Mouse (Mus musculus) erythroblast, adult 5-6 weeks (primary cell): ENCODE data around the gene Abhd17a. TPM values are rescaled to one million over a fixed set of nuclear protein-coding genes. Genes with fewer than 3 reads are reported as not detected.
A peak's percentile ranks its signal among the peaks of the same experiment; 100 is the strongest.

ENCODE experiments used
- ATAC-seq: replicated peaks from 2 replicates; pipeline ENCODE4 v1.8.0; 2016; ENCODE audit warnings: moderate number of reproducible peaks, mild to moderate bottlenecking, moderate TSS enrichment, inconsistent platforms; ENCODE audit not compliant: poor library complexity, low FRiP score, severe bottlenecking
- total RNA-seq, 2 experiments: library from RNA; stranded (forward) in 1 of 2; stranded (reverse) in 1 of 2; fragments of 150-400 nt in 1 of 2; fragments of 200-764, 138-1000 nt in 1 of 2; gene quantifications; 2 replicates each; pipeline versions ENCODE4 v1.2.3 to v1.2.4; 2015 to 2017; ENCODE audit warnings: low replicate concordance in 2 of 2

Gene Abhd17a
- total RNA-seq (2015; ENCODE audit: low replicate concordance): 23.6 and 66.1 TPM in 2 replicates
- total RNA-seq (2017; ENCODE audit: low replicate concordance): 2.0 and 7.7 TPM in 2 replicates

DNA sequence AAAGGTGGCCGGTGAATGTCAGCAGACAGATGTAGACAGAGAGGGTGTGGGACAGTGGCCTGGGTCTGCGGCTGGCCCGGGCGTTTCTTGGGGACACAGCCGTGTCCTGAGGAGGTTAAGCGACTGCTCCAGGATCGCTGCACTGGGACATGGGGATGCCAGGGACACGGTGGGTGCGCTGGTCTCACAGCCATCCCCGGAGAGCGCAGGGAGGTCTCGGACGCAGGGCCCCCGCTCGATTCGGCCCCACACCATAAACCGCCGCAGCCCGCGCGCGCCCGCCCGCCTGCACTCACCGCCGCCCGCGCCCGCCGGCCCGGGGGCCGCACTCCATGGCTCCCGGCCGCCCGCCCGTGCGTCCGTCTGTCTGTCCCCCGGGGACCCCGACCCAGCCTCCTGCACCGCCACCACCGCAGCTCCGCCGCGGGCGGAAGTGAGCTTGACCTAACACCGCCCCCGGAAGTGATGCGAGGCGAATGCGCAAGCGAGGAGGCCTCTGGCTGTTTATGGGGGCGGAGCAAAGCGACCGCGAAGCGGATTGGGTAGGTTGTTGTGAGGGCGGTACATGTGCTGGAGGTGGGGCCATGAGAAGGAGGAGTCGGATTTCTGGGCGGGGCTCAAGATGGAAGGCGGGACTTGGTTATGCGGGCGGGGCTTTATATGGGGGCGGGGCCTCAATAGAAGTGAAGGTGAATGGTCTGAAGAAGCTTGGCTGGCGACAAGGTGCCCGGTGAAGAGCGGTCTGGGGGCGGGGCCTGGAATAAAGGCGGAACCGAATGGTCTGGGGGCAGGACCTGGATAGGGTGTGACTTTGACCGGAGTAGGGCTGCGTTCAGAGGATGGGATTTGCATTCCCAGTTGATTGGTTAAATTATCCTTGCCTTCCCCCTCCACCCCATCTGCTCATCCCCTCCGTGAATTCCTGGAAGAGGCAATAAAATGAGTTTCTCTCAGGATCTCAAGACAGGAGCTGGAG lies at the start of gene Abhd17a:
TSS of gene Abhd17a (minus strand) at position 463 of the 976 bp plus-strand sequence.
- ATAC-seq: peak; percentile 91

DNA sequence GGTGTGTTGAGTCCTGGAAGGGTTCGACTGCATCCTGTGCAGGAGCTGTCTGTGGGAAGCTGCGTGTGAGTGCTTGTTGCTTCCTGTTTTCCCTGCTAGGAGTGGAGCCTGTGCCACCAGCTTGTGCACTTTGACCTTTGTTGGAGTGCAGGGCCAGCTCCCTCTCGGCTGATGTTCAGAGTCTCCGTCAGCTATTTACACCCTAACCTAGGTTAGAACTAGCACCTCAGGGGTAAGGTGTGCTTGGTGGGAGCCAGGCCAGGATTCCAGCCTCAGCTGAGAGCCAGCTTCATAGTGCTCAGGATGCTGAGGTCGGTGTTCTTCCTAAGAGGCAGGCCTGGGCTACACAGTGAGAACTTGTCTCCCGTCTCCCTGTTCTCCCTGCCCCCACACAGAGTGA lies 45.2 kb upstream of the Abhd17a start:
- no peak for ATAC-seq

DNA sequence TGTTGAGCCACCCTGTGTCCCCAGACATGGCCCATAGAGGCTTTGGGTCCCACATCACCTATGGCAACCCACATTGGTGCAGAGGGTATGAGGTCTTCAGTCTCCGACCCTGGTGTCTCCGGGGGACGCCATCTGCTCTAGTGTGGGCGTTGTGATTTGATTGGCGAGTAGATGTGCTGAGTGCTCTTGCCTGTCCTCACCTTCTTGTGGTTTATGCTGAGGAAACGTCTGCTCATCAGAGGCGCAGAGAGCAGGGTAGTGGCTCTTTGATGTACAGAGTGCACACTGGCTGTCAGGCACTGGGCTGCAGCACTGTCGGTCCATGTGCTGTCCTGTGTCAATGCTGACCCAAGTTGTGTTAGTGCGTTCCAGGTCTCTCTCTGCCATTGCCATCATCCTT lies 38.8 kb upstream of the Abhd17a start:
- ATAC-seq: no peak

DNA sequence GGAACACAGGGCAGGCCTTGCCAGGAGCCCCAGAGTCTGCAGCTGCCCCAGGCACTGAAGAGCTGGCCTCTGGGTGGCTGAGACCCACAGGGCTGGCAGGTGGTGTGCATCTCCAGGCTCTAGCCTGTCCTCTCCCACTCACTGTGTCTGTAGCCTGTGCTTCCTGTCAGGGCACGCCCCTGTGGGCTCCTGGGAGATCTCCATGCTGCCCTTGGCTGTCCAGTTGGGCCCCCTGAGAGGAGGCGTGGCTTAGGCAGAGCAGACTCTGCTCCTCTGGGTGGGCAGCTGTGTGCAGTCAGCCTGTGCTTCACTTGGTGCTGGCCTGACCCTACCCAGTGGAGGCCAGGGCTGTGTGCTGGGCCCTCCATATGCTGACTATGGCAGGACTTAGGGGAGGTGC lies 37.5 kb upstream of the Abhd17a start:
- no peak for ATAC-seq

- no peak for ATAC-seq
Measured at GRCm38 (mm10) chr10:80625764-80626163, 35.6 kb upstream of the Abhd17a start.

DNA sequence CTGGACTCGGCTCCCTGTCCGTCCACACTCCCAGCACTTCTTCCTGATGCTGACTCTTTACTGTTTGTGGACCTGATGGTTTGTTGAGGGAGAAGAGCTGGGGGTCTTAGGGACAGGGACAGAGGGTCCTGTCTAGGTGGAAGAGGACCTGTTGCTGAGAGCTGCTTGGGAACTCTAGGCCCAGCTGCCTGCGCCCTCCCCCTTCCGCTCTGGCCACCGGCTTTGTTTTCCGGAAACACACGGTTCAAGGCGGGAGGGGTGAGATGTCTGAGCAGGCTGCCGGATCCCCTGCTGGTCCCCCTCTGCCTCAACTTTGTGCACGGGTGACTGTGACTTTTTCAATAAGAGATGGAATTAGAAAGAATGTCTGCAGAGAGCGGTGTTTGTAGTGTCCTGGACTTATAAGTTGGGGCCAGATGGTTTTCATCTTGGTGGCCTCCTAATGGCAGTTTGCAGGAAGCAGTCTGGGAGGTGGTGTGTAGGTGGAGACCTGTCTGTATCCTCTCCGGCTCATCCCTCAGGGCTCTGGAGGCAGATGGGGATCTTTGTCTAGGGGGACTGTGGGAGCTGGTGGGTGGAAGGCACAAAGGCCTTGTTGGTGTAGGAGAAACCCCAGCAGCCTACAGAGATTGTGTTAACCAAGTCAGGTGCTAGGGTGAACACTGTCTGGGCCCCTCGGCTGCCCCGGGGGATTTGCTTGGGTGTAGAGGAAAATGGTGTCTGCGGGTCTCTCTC lies 33.5 kb upstream of the Abhd17a start:
- no peak for ATAC-seq

- ATAC-seq: no peak
Measured at GRCm38 (mm10) chr10:80622661-80623456, 32.7 kb upstream of the Abhd17a start, which contains the start of gene Csnk1g2. TSS of gene Csnk1g2 (plus strand) at chr10:80622838.

DNA sequence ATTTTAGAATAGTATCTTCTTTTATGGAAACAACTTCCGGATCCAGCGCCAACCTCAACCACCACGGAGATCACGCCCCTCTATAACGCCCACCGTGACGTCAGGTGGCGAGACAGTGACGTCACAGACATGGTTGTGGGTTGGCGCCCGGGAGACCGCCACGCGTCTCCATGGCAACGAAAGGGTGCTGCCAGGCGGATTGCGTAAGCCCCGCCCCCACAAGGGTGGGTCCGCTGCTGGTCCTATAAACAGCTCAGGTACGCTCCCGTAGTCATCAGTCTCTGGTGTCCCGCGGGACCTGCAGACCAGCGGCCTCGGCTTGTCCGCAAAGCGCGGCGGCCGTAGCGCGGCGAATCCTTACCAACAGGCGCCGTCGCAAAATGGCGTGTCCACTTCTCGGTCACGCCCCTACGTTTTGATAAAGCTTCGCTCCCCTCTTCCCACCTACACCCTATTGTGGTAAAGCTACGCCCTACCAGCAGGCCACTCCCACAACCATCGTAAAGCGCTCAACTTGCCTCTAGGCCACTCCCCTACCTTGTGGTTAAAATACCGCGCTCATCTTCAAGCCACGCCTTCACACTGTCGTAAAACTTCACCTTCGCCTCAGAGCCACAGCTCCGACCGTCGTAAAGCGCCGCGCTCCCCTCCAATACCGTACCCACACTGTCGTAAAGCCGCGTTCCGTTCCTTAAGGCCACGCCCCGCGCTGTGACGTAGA lies 32.0 kb upstream of the Abhd17a start:
- peak; percentile 82 for ATAC-seq

- no peak for ATAC-seq
Measured at GRCm38 (mm10) chr10:80621690-80621939, 31.5 kb upstream of the Abhd17a start.

DNA sequence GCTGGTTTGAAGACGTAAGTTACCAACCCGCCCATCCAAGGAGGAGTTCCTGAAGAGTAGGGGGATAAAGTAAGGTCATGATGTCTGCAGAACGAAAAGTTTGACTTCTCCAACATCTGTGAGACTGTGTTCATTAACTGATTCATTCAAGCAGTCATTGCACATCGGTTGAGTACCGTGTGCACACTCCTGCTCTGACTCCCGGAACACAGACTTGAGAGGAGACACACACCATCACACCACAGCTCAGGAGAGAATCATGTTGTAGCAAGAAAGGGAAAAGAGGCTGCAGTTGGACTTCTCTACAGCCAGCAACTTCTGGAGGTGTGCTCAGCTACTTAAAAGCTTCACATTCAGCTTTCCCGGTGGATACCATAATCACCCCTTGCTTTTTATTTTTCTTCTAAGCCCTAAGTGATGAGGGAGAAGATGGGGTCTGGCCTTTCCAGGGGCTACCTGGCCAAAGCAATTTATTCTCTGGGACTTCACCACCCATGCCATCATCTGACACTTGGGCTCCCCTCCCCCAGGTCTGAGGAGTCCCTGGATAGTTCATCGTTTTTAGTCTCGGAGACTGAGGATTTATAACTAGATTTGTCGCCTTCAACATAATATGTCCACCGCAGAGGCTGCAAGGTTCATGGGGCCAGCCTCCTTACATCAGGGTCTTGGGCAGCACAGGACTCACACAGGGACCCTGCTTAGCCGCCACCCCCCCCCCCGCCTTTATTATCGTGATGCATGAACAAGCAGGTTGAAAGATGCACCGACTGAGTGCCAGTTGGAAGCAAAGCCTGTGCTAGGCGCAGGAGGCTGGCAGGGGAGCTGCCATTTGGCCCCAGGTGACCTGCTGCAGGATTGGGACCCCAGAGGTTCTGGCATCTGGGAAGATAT lies 30.9 kb upstream of the Abhd17a start:
- ATAC-seq: 0 out of 2 replicates have a peak, but pooled peaks have one; percentile 0

- no peak for ATAC-seq
Measured at GRCm38 (mm10) chr10:80620365-80620764, 30.2 kb upstream of the Abhd17a start.

DNA sequence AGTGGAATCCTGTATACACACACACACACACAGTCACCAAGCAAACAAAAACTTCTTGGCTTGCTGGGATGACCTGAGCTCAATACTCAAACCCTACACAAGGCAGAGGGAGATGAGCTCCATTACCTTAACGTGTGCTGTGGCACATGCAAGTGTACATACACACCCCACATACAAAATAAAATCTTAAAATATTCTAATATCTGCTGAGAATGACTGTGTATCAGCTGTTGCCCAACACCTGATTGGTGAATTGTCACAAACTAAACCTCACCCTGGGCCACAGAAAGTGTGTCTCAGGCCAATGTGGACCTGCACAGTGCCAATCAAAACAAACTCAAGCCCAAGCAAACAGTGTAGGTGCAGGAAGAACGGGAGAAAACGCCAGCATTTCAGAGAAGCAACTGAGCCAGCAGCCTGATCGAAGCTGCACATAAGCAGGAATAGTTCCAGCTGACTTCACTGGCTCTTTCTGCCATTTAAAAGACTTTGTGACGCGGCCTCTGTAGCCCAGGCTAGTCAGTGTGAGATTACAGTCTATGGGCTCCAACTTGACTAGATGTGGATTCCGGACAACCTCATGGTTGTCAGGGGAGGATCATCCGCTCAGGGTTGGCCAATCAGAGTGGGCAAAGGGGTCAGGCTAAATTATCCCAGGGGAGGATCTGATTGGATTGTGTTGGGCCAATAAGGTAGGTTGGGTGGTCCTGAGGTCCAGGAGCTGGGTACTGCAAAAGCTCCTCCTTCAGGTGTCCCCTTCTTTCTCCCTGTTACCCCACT lies 29.5 kb upstream of the Abhd17a start:
- no peak for ATAC-seq

GRCm38 (mm10) chr10:80618181-80618580 lies 28.0 kb upstream of the Abhd17a start:
- no peak for ATAC-seq

DNA sequence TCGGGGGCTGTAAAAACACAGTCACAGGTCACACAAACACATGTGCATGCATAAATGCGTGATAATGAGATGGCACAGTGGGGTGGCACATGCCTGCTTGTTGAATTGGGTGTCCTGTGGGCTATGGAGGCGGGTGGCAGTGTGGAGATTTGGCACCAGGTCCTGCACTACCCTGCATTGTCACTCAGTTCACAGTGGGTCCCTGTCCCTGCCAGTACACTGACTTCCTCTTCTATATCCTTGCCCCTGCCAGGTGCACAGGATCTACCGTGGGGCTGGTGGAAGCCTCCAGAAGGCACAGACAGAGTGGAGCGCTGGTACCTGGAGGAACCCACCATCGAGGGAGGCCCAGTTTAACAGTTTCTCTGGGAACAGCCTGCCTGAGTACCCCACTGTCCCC lies 24.2 kb upstream of the Abhd17a start:
- no peak for ATAC-seq

GRCm38 (mm10) chr10:80613821-80614220 lies 23.7 kb upstream of the Abhd17a start:
- ATAC-seq: no peak

DNA sequence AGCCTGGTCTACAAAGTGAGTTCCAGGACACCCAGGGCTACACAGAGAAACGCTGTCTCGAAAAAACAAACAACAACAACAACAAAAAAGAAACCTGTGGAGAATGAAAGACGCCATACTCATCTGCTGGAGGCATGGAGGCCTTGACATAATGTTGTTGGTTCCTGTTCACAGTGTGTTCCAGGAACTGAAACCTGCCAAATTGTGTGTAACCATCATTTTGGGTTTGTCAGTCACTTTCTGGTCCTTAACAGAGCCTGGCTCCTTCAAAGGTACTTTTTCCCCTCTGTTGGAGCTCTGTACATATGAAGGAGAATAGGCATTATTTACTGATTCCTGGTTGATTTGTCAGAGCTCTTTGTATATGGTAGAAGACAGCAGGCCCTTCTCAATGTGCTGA lies 21.8 kb upstream of the Abhd17a start:
- ATAC-seq: no peak

- 0 out of 2 replicates have a peak, but pooled peaks have one; percentile 52 for ATAC-seq
Measured at GRCm38 (mm10) chr10:80611024-80611423, 20.9 kb upstream of the Abhd17a start.
